Mouse (Mus musculus): ENCODE results near the gene Zmat5.

GRCm38 (mm10) chr11:4690353-4690752 is 14.1 kb upstream of the Zmat5 start:
- TF ChIP-seq ZNF384 (IDR thresholded peaks at IDR 0.05; ENCODE audit: low read depth, low read length) (no peak), HCFC1 (IDR thresholded peaks at IDR 0.05; ENCODE audit: borderline replicate concordance, insufficient read depth, low read length) (no peak)
